Mouse (Mus musculus) common myeloid progenitor, adult 5-6 weeks (primary cell): ENCODE results near the gene Cdk9. TPM values are rescaled to one million over a fixed set of nuclear protein-coding genes. Genes with fewer than 3 reads are reported as not detected.

Experiments used
- ATAC-seq: replicated peaks from 2 replicates; pipeline ENCODE4 v1.8.0; 2016; ENCODE audit warnings: low read depth, mild to moderate bottlenecking, moderate TSS enrichment, inconsistent platforms; ENCODE audit not compliant: poor library complexity, severe bottlenecking
- total RNA-seq: library from RNA; stranded (forward); fragments of 200-1000, 187-1606 nt; gene quantifications from 2 replicates; pipeline ENCODE4 v1.2.3, GENCODE M21; 2017

Cdk9 gene
- total RNA-seq, 1 experiment from 2014 or later = 61.3 TPM

DNA sequence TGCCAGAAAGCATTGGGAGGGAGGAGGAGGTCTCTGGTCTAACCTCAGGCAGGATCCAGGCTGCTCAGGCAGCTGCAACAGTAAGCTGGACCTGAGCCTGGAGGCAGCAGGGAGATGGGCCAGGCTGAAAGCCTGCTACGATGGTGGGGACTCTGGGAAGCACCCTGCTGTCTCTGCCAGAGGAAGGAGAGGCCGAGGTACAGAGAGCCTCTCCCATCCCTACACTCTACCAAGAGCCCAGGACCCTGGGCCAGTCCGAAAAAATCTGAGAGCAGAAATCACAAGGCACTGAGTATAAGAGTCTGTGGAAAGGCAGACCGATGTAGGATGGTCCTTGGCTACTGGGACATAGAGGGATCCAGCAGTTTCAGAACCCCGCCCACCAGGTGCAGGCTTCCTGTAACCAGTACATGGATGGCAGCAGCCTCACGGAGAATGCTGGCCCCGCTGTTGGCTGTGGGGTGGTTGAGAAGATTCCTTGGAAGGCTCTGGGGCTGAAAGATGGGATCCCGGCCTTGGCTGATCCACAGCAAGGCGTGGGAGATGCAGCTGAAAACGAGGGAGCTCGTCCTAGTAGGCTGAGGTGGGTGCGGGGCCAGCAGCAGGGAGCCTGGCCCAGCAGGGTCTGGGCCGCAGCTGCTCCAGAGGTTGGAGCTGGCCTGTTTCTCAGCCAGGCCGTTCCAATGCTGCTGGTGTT lies 30.0 kb downstream of the Cdk9 start:
- ATAC-seq = no peak

DNA sequence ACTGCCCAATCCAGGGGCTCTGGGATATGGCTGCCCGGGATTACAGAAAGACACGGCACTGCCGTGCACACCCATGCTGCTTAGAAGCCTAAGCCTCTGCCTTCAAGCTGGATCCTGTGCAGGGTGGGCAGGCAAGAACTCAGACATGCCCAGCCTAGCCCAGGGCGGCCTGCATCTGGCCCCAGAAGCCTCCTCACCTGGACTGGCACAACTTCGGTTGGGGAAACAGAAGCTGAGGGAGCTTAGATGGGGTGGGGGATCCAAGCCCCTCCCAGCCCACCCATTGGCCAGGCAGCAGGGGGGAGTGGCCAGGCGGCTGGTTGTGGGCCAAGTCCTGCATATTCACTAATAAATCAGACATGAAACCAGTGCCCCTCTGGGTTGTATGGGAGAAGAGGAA lies 31.1 kb downstream of the Cdk9 start:
- ATAC-seq = no peak

DNA sequence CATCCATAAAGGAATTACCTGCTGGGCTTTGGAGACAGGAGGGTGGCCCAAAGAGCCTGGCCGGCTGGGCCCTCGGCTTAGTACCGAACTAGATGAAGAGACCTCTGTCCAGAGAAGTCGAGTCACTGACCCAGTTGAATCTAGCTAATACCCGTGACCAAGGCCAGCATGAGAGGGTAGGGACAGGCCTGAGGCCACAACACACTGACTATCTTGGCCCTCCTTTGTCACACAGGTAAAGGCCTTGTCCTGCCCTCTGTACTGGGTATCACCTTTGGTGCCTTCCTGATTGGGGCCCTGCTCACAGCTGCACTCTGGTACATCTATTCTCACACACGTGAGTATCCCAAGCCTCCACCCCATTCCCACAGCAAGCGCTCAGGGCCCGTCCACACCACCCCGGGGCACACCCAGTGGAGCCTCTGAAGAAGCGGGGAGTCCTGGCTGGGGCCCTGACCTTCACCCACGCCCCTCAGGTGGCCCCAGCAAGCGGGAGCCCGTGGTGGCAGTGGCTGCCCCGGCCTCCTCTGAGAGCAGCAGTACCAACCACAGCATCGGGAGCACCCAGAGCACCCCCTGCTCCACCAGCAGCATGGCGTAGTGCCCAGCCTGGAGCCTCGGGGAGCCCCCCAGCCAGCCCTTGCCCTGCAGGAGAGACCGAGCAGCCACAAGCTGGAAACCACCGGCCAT lies 31.8 kb downstream of the Cdk9 start:
- no peak for ATAC-seq

- no peak for ATAC-seq
Observed at GRCm38 (mm10) chr2:32680051-32680451, 32.8 kb downstream of the Cdk9 start.

GRCm38 (mm10) chr2:32677683-32678082 lies 35.2 kb downstream of the Cdk9 start:
- ATAC-seq = no peak

GRCm38 (mm10) chr2:32676821-32677220 lies 36.1 kb downstream of the Cdk9 start:
- no peak for ATAC-seq

GRCm38 (mm10) chr2:32673176-32673917 lies 39.5 kb downstream of the Cdk9 start:
- no peak for ATAC-seq

DNA sequence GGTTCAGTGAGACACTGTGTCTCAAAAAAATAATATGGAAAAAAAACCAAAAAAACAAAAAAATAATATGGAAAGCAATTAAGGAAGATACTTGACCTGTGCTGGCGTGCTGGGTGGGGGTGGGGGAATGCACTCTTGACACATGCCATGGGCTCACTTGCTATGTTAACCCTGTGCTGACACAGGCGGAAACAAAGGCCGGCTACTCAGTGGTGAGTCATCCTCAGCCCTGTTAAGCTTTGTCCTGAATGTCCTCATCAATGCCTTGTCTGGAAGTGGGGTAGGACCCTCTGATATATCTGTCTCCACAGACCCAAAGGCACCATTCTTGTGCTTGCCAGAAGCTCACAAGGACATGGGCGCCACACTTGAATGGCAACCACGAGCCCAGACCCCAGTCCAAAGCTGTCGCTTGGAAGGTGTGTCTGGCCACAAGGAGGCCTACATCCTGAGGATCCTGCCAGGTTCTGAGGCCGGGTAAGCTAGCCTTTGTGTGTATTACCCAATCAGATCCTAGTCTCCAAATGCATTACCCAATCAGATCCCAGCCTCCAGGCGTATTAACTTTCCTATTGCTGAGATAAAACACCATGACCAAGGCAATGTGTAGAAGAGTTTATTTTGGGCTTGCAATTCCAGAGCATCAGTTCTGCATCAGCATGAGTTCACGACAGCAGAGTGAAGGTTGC lies 40.8 kb downstream of the Cdk9 start:
- ATAC-seq = no peak

DNA sequence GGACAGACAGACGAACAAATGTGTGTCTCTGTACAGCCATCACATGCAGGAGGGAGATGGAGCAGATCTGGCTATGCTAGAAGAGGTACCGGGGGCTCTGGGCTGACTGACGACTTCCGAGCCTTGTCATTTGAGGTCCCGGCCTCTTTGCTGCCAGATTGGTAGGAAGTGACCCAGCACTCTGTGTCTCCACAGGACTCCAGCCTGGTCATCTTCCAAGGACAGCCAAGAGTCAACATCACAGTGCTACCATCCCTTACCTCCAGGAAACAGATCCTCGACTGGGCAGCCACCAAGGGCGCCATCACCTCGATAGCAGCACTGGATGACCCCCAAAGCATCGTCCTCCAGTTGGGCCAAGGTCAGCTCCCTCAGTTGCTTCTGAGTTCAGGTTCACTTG lies 41.7 kb downstream of the Cdk9 start:
- ATAC-seq = no peak

GRCm38 (mm10) chr2:32669876-32670275 lies 43.0 kb downstream of the Cdk9 start:
- ATAC-seq = no peak

DNA sequence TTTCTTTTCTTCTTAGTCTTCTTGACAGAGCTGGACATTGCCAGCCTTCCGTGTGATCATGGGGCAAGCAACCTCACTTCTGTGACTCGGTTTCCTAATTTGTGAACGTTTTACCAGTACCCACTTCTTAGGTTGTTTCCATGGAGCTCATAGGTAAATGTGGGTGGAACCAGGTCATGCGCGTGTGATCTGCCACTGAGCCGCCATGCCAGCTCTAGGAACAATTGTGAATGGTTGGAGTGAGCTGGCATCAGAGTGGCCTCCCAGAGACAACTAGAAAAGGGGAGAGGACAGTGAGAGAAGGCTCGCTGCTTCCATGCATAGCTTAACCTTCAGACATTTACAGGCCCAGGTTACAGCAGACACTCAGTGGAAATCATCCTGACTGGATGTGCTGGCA lies 44.7 kb downstream of the Cdk9 start:
- no peak for ATAC-seq

GRCm38 (mm10) chr2:32667775-32668174 lies 45.1 kb downstream of the Cdk9 start:
- ATAC-seq = no peak

DNA sequence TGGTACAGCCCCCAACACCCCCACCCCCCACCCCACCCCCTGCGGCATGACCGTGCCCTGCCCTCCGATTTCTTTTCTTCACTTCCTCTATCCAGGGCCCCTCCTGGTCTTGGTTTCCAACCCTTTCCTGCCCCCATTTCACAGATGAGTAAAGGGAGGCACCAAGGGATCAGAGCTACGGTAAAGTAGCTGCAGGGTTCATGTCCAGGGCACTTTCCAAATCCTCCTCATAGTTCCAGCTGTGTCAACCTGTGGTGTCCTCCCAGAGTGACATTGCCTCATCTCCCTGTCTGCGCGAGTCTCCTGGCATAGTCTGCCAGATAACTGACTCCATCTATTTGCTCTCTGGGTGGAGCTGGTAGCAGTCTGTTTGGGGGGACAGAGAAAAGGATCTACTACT lies 47.0 kb downstream of the Cdk9 start:
- no peak for ATAC-seq

DNA sequence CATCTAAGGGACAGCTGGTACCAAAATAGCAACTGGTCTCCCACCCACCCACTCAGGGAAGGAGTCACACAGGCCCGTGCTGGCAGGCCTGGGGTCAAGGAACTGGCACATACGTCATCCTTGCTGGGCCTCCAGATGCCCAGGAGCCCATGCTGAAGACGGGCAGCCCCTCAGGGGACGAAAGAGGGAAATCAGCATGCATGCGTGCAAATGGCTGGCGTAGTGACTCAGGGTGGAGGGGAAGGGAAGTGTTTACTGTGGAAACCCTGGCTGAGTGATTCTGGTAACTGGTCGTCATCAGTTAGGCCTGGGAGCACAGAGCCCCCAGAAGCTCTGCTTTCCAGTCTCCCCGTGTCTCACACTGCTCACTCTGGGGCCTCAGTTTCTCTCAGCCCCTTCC lies 47.5 kb downstream of the Cdk9 start:
- no peak for ATAC-seq

- ATAC-seq = no peak
Observed at GRCm38 (mm10) chr2:32662291-32662690, 50.6 kb downstream of the Cdk9 start.

GRCm38 (mm10) chr2:32661509-32662107 lies 51.3 kb downstream of the Cdk9 start:
- no peak for ATAC-seq

DNA sequence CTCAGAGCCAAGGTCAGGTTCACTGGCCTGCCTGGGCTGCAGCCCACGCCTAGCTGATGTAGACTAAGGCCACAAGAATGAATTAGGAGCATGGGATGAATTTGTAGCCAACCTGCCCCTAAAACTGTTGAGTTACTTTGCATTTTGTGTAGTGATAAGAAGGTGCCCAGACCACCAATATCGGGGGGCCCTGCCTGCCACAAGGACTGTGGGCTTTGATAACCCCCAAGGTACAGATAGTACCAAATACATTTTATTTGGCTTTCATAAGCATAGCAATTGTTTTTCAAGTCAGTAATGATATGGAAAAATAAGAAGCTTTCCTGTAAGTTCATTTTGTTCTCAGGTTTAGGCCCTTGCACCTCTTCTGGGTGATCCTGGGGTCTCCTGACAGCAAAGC lies 54.0 kb downstream of the Cdk9 start:
- ATAC-seq = peak; percentile 41

- ATAC-seq = no peak
Observed at GRCm38 (mm10) chr2:32655826-32656225, 57.0 kb downstream of the Cdk9 start.
